Mouse (Mus musculus) liver, adult 2 months (tissue): ENCODE data around the gene Zfp324. TPM values are rescaled to one million over a fixed set of nuclear protein-coding genes. Genes with fewer than 3 reads are reported as not detected.
"Not testable (repeated sequence)": the region's sequence is repeated elsewhere in the genome, so short reads cannot be mapped to it uniquely, and the experiment has no call there.

Experiments
- DNase-seq: peaks from one replicate; pipeline ENCODE4 v3.0.0-alpha.2; 2011; ENCODE audit warnings: low read depth, low spot score; ENCODE audit errors: extremely low read depth
- H3K27ac ChIP-seq: fragments of 200-500 bp; replicated peaks from 2 replicates; pipeline ENCODE4 v1.5.1; 2012; ENCODE audit warnings: low read depth, mild to moderate bottlenecking, control low read depth, inconsistent platforms, low read length; ENCODE audit not compliant: insufficient read depth
- H3K27me3 ChIP-seq: fragments of 200-500 bp; 2 replicates; pipeline ENCODE4 v1.6.1; 2012; ENCODE audit warnings: mild to moderate bottlenecking, moderate library complexity, low read length, inconsistent platforms; ENCODE audit not compliant: control insufficient read depth, insufficient read depth
- H3K36me3 ChIP-seq: fragments of 200-500 bp; 2 replicates; pipeline ENCODE4 v1.6.1; 2012; ENCODE audit warnings: low read length, inconsistent platforms; ENCODE audit not compliant: control insufficient read depth, insufficient read depth
- H3K4me1 ChIP-seq: fragments of 200-500 bp; 2 replicates; pipeline ENCODE4 v1.6.1; 2011; ENCODE audit warnings: low read length; ENCODE audit not compliant: control insufficient read depth, insufficient read depth
- H3K4me3 ChIP-seq: fragments of 200-500 bp; 2 replicates; pipeline ENCODE4 v1.5.1; 2011; ENCODE audit warnings: low read depth, mild to moderate bottlenecking, control low read depth, low read length, moderate library complexity; ENCODE audit not compliant: insufficient read depth
- H3K79me2 ChIP-seq: fragments of 200-500 bp; 2 replicates; pipeline ENCODE4 v1.6.1; 2012; ENCODE audit warnings: inconsistent platforms, mild to moderate bottlenecking, low read length, moderate library complexity; ENCODE audit not compliant: control insufficient read depth, insufficient read depth
- H3K9ac ChIP-seq: fragments of 200-500 bp; 2 replicates; pipeline ENCODE4 v1.6.1; 2012; ENCODE audit warnings: low read depth, mild to moderate bottlenecking, control low read depth, inconsistent platforms, low read length
- CTCF ChIP-seq: fragments of 200-500 bp; IDR thresholded peaks from 2 replicates; pipeline ENCODE4 v1.5.1; 2011; ENCODE audit warnings: low read depth, low read length, control low read depth
- POLR2A ChIP-seq: fragments of 200-500 bp; IDR thresholded peaks from 2 replicates; pipeline ENCODE4 v1.6.1; 2011; ENCODE audit warnings: low read length, control low read depth; ENCODE audit not compliant: insufficient read depth; ENCODE audit errors: extremely low read depth
- WGBS: fragments of 180-500 bp; shearing (Covaris S2); methylation state at CpG from one replicate; pipeline ENCODE4 v1.1.7; 2018; 5-methylcytosine and 5-hydroxymethylcytosine counted together
- polyA plus RNA-seq: library from polyadenylated mRNA; depleted of rRNA; stranded (reverse); fragments of >200 nt; gene quantifications from 2 replicates; pipeline ENCODE4 v1.2.3, GENCODE M21; 2012; rRNA removed
- total RNA-seq: library from RNA; depleted of rRNA; stranded (reverse); fragments of >200 nt; gene quantifications from 2 replicates; pipeline ENCODE4 v1.2.3, GENCODE M21; 2014; rRNA removed

Zfp324 gene
- total RNA-seq (3.9 and 4.1 TPM in 2 replicates), polyA plus RNA-seq (3.4 and 5.2 TPM in 2 replicates)

- H3K9ac ChIP-seq, result peak within 1 kb of the TSS; percentile 71
- WGBS, result 1% methylated on average over 23 of the region's 23 CpGs
- peaks cover 3% of the 10 kb centered on the region; the same call in 1 of the 2 replicates for H3K79me2 ChIP-seq
- DNase-seq, result peak; percentile 87
- peak; percentile 76 for TF ChIP-seq POLR2A
- no peak for TF ChIP-seq CTCF
- H3K27ac ChIP-seq, result peak within 1 kb of the TSS; percentile 78
- no peaks in the 10 kb centered on the region for H3K27me3 ChIP-seq
- peaks cover 2% of the 10 kb centered on the region; the same call in 1 of the 2 replicates for H3K4me1 ChIP-seq
- peak within 1 kb of the TSS; percentile 69 for H3K4me3 ChIP-seq
- H3K36me3 ChIP-seq, result peaks cover 4% of the 10 kb centered on the region; the same call in 1 of the 2 replicates
Observed at GRCm38 (mm10) chr7:12965678-12966091, at the start of gene Zfp324. TSS of gene Zfp324 (plus strand) at chr7:12965838.

- DNase-seq, H3K4me3 ChIP-seq, H3K79me2 ChIP-seq, H3K9ac ChIP-seq, H3K27me3 ChIP-seq: not testable (repeated sequence)
- WGBS, result 62% methylated on average over 7 of the region's 8 CpGs
- peak overlapping the region; percentile 75 for H3K27ac ChIP-seq
- H3K36me3 ChIP-seq, result peaks cover 21% of the 10 kb centered on the region
- peaks cover 11% of the 10 kb centered on the region for H3K4me1 ChIP-seq
Observed at GRCm38 (mm10) chr7:12920495-12920894, 45.1 kb upstream of the Zfp324 start.

DNA sequence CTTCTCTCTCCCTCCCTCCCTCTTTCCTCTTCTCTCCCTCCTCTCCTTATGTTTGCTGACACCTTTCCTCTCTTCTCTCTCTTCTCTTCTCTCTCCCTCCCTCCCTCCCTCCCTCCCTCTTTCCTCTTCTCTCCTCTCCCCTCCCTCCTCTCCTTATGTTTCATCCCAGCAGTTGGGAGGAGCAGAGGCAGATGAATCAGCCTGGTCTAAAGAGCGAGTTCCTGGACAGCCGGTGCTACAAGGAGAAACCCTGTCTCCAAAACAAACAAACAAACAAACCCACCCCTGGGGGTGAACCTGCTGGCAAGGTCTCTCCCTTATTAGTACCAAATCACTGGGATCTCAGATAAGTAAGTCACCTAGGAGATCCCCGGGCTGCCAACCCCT, 44.3 kb upstream of the Zfp324 start:
- H3K4me3 ChIP-seq, result peak overlapping the region; percentile 70
- H3K36me3 ChIP-seq, result peaks cover 29% of the 10 kb centered on the region
- H3K4me1 ChIP-seq, result peaks cover 11% of the 10 kb centered on the region
- peaks cover 5% of the 10 kb centered on the region; the same call in 1 of the 2 replicates for H3K79me2 ChIP-seq
- no peak for TF ChIP-seq CTCF
- TF ChIP-seq POLR2A, result no peak
- no peaks in the 10 kb centered on the region for H3K27me3 ChIP-seq
- DNase-seq, result no peak
- WGBS, result 2% methylated on average over 3 of the region's 3 CpGs
- H3K27ac ChIP-seq, result peak overlapping the region; percentile 86
- peak overlapping the region; percentile 75 for H3K9ac ChIP-seq

DNA sequence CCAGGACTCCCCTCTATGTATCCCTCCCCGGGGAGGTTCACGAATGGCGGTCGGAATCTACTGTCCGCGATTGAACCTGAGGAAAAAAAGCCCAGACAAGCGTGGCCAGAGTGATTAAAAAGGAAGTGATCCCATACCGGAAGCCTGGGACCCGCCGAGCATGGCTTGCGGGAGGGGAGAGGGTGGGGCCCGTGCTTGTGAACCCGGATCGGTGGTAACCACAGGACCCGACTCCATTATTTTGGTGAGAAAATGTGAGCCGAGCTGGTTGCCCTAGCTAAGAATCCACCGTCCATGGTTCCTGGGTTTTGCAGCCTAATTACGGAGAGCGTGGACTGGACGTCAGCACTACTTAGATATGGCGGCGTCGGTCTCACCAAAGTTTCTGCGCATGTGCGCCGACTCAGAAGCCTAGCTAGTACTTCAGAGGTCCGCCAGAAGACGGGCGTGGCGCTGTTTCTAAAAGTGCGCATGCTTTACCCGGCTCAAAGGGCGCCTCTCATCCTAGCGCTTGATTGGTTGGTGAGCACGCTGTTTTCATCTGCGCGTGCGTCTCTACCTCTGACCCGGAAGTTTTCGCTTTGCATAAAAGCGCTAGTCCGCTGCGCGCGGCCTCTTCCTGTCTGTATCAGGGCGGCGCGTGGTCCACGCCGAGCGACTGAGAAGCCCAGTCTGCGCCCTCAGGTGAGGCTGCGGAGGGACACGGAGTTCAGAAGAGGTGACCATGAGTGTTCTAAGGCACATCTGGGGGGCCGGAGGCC, 43.8 kb upstream of the Zfp324 start, which contains the start of gene Rps5:
Rps5 (plus strand) TSS at position 586 of the 761 bp plus-strand sequence.
- H3K27me3 ChIP-seq, result no peaks in the 10 kb centered on the region
- H3K4me1 ChIP-seq, result peaks cover 11% of the 10 kb centered on the region
- peaks cover 5% of the 10 kb centered on the region; the same call in 1 of the 2 replicates for H3K79me2 ChIP-seq
- peaks cover 31% of the 10 kb centered on the region for H3K36me3 ChIP-seq
- H3K9ac ChIP-seq, result peak within 1 kb of the TSS; percentile 85
- under 1% methylated on average over 55 of the region's 55 CpGs for WGBS
- H3K27ac ChIP-seq, result peak within 1 kb of the TSS; percentile 86
- H3K4me3 ChIP-seq, result peak within 1 kb of the TSS; percentile 90
- TF ChIP-seq CTCF, result peak; percentile 69
- TF ChIP-seq POLR2A, result peak; percentile 72
- peak; percentile 96 for DNase-seq

DNA sequence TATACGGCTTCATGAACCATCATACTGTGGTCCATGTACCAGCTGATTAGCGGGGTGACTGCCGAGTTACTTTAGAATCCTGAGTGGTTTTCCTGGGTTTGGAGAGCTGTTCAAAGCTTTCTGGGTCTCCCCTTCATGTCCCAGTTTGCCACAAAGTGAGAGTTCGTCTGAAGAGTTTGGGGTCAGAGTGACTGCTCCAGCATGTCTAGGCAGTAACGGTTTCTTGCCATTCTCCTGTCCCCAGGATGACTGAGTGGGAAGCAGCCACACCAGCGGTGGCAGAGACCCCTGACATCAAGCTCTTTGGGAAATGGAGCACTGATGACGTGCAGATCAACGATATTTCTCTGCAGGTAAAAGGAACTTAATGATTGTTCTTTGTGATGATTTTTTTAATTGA, 42.9 kb upstream of the Zfp324 start:
- H3K4me3 ChIP-seq, result peak overlapping the region; percentile 90
- H3K27ac ChIP-seq, result no peak overlapping the region

GRCm38 (mm10) chr7:12926316-12926715, 39.3 kb upstream of the Zfp324 start:
- Histone ChIP-seq H3K27ac (no peak overlapping the region), H3K36me3 (peaks cover 31% of the 10 kb centered on the region), H3K4me3 (no peak overlapping the region), H3K27me3 (no peaks in the 10 kb centered on the region), H3K4me1 (peaks cover 23% of the 10 kb centered on the region), H3K9ac (no peak overlapping the region), H3K79me2 (peaks cover 5% of the 10 kb centered on the region; the same call in 1 of the 2 replicates)
- no peak for DNase-seq
- 88% methylated on average over 7 of the region's 7 CpGs for WGBS
- TF ChIP-seq POLR2A (no peak), CTCF (no peak)

More for the DNA sequence above, 42.9 kb upstream of the Zfp324 start:
- 5% methylated on average over 8 of the region's 8 CpGs for WGBS
- Histone ChIP-seq H3K79me2 (peaks cover 5% of the 10 kb centered on the region; the same call in 1 of the 2 replicates), H3K4me1 (peaks cover 12% of the 10 kb centered on the region), H3K27me3 (no peaks in the 10 kb centered on the region), H3K36me3 (peaks cover 31% of the 10 kb centered on the region), H3K9ac (peak overlapping the region; percentile 85)
- no peak for DNase-seq
- no peak for TF ChIP-seq POLR2A
- no peak for TF ChIP-seq CTCF
